Mouse (Mus musculus): ENCODE data around the gene Hdac7.
A peak's percentile ranks its signal among the peaks of the same experiment; 100 is the strongest.

Gene Hdac7

GRCm38 (mm10) chr15:97831242-97831986 lies 12.9 kb downstream of the Hdac7 start:
- DNase-seq = peak; percentile 80

GRCm38 (mm10) chr15:97830788-97831241 lies 13.5 kb downstream of the Hdac7 start:
- DNase-seq = peak; percentile 60 to 70

GRCm38 (mm10) chr15:97830253-97830787 lies 14.0 kb downstream of the Hdac7 start:
- DNase-seq = peak in 1 of 2 experiments; percentile 48

GRCm38 (mm10) chr15:97829432-97829831 lies 14.9 kb downstream of the Hdac7 start:
- no peak for DNase-seq

- DNase-seq = no peak
Observed at GRCm38 (mm10) chr15:97828901-97829338, 15.4 kb downstream of the Hdac7 start.

- DNase-seq = no peak
Observed at GRCm38 (mm10) chr15:97828221-97828842, 16.0 kb downstream of the Hdac7 start.

- DNase-seq = no peak
Observed at GRCm38 (mm10) chr15:97827401-97827800, 16.9 kb downstream of the Hdac7 start.

- DNase-seq = no peak
Observed at GRCm38 (mm10) chr15:97826588-97827261, 17.6 kb downstream of the Hdac7 start.

- DNase-seq = no peak
Observed at GRCm38 (mm10) chr15:97825941-97826587, 18.2 kb downstream of the Hdac7 start.

- DNase-seq = peak; percentile 51 to 59
Observed at GRCm38 (mm10) chr15:97825071-97825940, 19.0 kb downstream of the Hdac7 start.

- peak in 1 of 2 experiments; percentile 53 for DNase-seq
Observed at GRCm38 (mm10) chr15:97824042-97824441, 20.3 kb downstream of the Hdac7 start.

GRCm38 (mm10) chr15:97823479-97823878 lies 20.8 kb downstream of the Hdac7 start:
- DNase-seq = no peak

- DNase-seq = peak in 1 of 2 experiments; percentile 25
Observed at GRCm38 (mm10) chr15:97822545-97823228, 21.6 kb downstream of the Hdac7 start.

- DNase-seq = peak in 1 of 2 experiments; percentile 8
Observed at GRCm38 (mm10) chr15:97821983-97822363, 22.3 kb downstream of the Hdac7 start.

- DNase-seq = no peak
Observed at GRCm38 (mm10) chr15:97821321-97821982, 22.9 kb downstream of the Hdac7 start.

- no peak for DNase-seq
Observed at GRCm38 (mm10) chr15:97819937-97820336, 24.4 kb downstream of the Hdac7 start.

GRCm38 (mm10) chr15:97816199-97816994 lies 27.9 kb downstream of the Hdac7 start:
- DNase-seq = no peak

GRCm38 (mm10) chr15:97815254-97815653 lies 29.0 kb downstream of the Hdac7 start:
- no peak for DNase-seq

GRCm38 (mm10) chr15:97814703-97815102 lies 29.6 kb downstream of the Hdac7 start:
- DNase-seq = no peak
